In the genomic region with DNA sequence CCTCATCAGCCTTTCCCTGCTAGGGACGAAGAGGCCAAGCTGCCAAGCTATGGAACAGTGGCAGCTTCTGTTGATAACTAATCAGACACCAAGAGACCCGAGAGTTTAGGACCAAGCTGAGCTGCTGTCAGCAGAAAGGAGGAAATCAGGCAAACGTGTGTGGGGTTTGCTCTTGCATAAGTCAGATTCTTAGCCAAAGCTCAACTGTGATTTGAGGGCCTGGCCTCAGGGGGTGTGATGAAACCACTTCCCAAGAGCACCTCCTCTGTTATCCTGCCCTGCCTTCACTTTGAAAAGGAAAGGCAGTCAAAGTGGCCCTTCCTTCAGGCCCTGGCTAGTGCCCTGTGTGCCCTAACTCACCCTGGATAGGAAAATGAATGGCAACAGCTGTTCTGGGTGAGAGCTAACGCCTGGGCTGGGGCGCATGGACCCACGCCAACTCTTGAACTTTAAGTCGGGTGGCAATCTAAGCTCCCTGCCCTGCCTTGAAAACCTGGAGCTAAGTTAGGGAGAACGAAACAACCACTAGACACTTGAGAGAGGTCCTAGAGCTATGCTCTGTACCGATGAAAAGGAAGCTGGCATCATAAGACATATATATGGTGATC, we compare ENCODE assay signal across 8 mouse cellular contexts. TPM values are rescaled to one million over a fixed set of nuclear protein-coding genes. Genes with fewer than 3 reads are reported as not detected.
A peak's percentile ranks its signal among the peaks of the same experiment; 100 is the strongest.
DNase-seq lines count a peak whose midpoint lies in the region; ATAC-seq and TF ChIP-seq lines count a peak whose summit lies in the region.

A gene (minus strand): TSS at position 138 of the 608 bp plus-strand sequence.

- H3K27ac ChIP-seq in kidney, embryonic 16.5 days (ENCODE audit: low read length): peak within 1 kb of the TSS; percentile 95
- H3K27ac ChIP-seq in bone marrow, adult 2 months (ENCODE audit: control insufficient read depth, insufficient read depth, low read depth, low read length, poor library complexity): peak within 1 kb of the TSS; percentile 88
- H3K27ac ChIP-seq in hindbrain, postnatal 0 days: peak within 1 kb of the TSS; percentile 83

- peak within 1 kb of the TSS; percentile 91 for H3K9ac ChIP-seq in kidney, embryonic 16.5 days (replicated peaks; ENCODE audit: low read length)
- peak within 1 kb of the TSS; percentile 79 for H3K9ac ChIP-seq in hindbrain, postnatal 0 days (replicated peaks; ENCODE audit: low read length)

- no peak for ATAC-seq in kidney, embryonic 16.5 days (ENCODE audit: low FRiP score, low TSS enrichment)
- peak; percentile 4; the same call in 1 of the 2 replicates for ATAC-seq in hindbrain, postnatal 0 days

- no peak for TF ChIP-seq POLR2A in bone marrow, adult 2 months (IDR thresholded peaks at IDR 0.05; ENCODE audit: borderline replicate concordance, control insufficient read depth, low read depth, low read length)
- no peak for TF ChIP-seq POLR2A in lung, adult 2 months (IDR thresholded peaks at IDR 0.05; ENCODE audit: borderline replicate concordance, extremely low read depth, low read depth, low read length)

- no peaks in the 10 kb centered on the region for H3K27me3 ChIP-seq in kidney, embryonic 16.5 days (ENCODE audit: insufficient read depth, low read length)
- H3K27me3 ChIP-seq in hindbrain, postnatal 0 days (ENCODE audit: insufficient read depth, low read length): no peaks in the 10 kb centered on the region

- intact Hi-C loops in gastrocnemius, postnatal 14 days (cut with DNase I; ENCODE audit: low total_unique reads): no loop called here

- 49% methylated on average over 9 of the region's 9 CpGs for WGBS in kidney, embryonic 16.5 days
- WGBS in bone marrow, adult 2 months: 38% methylated on average over 9 of the region's 9 CpGs
- 52% methylated on average over 9 of the region's 9 CpGs for WGBS in hindbrain, postnatal 0 days
- 43% methylated on average over 9 of the region's 9 CpGs for WGBS in lung, adult 2 months

- peaks cover 2% of the 10 kb centered on the region; the same call in 1 of the 2 replicates for H3K36me3 ChIP-seq in kidney, embryonic 16.5 days (ENCODE audit: insufficient read depth, low read length)
- no peaks in the 10 kb centered on the region for H3K36me3 ChIP-seq in hindbrain, postnatal 0 days (ENCODE audit: insufficient read depth, low read length)

- peak within 1 kb of the TSS; percentile 88 for H3K4me3 ChIP-seq in kidney, embryonic 16.5 days (ENCODE audit: low read length)
- peak within 1 kb of the TSS; percentile 87 for H3K4me3 ChIP-seq in bone marrow, adult 2 months (replicated peaks; ENCODE audit: control insufficient read depth, low read depth, low read length)
- peak within 1 kb of the TSS; percentile 62 for H3K4me3 ChIP-seq in hindbrain, postnatal 0 days (ENCODE audit: low read length)
- H3K4me3 ChIP-seq in lung, adult 2 months (replicated peaks; ENCODE audit: extremely low read depth, low read depth, low read length): peak within 1 kb of the TSS; percentile 78

- no peaks in the 10 kb centered on the region for H3K9me3 ChIP-seq in kidney, embryonic 16.5 days (ENCODE audit: low read length)
- H3K9me3 ChIP-seq in hindbrain, postnatal 0 days (ENCODE audit: low read length): no peaks in the 10 kb centered on the region

- H3K4me2 ChIP-seq in kidney, embryonic 16.5 days (replicated peaks; ENCODE audit: low read depth, low read length): peak within 1 kb of the TSS; percentile 78
- peak within 1 kb of the TSS; percentile 91 for H3K4me2 ChIP-seq in hindbrain, postnatal 0 days (ENCODE audit: low read depth, low read length)

- no peak for DNase-seq in kidney, adult 9 months
- no peak for DNase-seq in gastrocnemius, postnatal 14 days
- DNase-seq in hindbrain, postnatal 0 days (ENCODE audit: low spot score): no peak
- no peak for DNase-seq in lung, adult 2 months
- peak; percentile 61 for DNase-seq in skeletal muscle tissue, adult 2 months (ENCODE audit: low read depth, low spot score)
- DNase-seq in spleen, postnatal 14 days (ENCODE audit: low spot score in 2 of 2): no peak

- no peak for TF ChIP-seq CTCF in bone marrow, adult 2 months (IDR thresholded peaks at IDR 0.05; ENCODE audit: control insufficient read depth, insufficient read depth, low read length)
- no peak for TF ChIP-seq CTCF in hindbrain, postnatal 0 days (IDR thresholded peaks at IDR 0.05; ENCODE audit: low read depth)
- no peak for TF ChIP-seq CTCF in lung, adult 2 months (IDR thresholded peaks at IDR 0.05; ENCODE audit: insufficient read depth, low read length)

- H3K4me1 ChIP-seq in kidney, embryonic 16.5 days (ENCODE audit: insufficient read depth, low read length): peaks cover 25% of the 10 kb centered on the region
- H3K4me1 ChIP-seq in bone marrow, adult 2 months (ENCODE audit: control insufficient read depth, insufficient read depth, low read length): no peaks in the 10 kb centered on the region; the same call in 1 of the 2 replicates
- peaks cover 14% of the 10 kb centered on the region; the same call in 1 of the 2 replicates for H3K4me1 ChIP-seq in hindbrain, postnatal 0 days (ENCODE audit: insufficient read depth, low read length)
- peaks cover 21% of the 10 kb centered on the region for H3K4me1 ChIP-seq in lung, adult 2 months (ENCODE audit: control insufficient read depth, insufficient read depth, low read length)

RNA-seq across cellular contexts. Expression of the gene that starts here (rescaled TPM):
- 301 and 313 TPM in 2 replicates for polyA plus RNA-seq in kidney, embryonic 16.5 days (2015; fragmentation: Nextera tagmentation; extraction: Ambion mirVana)
- 15.8 and 32.5 TPM in 2 replicates for polyA plus RNA-seq in bone marrow, adult 2 months (2011; ENCODE audit: insufficient read depth, insufficient read length, low replicate concordance, missing spikeins)
- total RNA-seq in gastrocnemius, postnatal 14 days (2021): 10 to 100 TPM; 36.4 to 46.9 TPM
- total RNA-seq in hindbrain, postnatal 0 days (2014; rRNA removed): 92.2 and 110 TPM in 2 replicates
- polyA plus RNA-seq in hindbrain, postnatal 0 days (2015; fragmentation: Nextera tagmentation; extraction: Ambion mirVana): 76.9 and 81.0 TPM in 2 replicates
- 134 and 151 TPM in 2 replicates for polyA plus RNA-seq in lung, adult 2 months (2012; rRNA removed)
